In the genomic region with DNA sequence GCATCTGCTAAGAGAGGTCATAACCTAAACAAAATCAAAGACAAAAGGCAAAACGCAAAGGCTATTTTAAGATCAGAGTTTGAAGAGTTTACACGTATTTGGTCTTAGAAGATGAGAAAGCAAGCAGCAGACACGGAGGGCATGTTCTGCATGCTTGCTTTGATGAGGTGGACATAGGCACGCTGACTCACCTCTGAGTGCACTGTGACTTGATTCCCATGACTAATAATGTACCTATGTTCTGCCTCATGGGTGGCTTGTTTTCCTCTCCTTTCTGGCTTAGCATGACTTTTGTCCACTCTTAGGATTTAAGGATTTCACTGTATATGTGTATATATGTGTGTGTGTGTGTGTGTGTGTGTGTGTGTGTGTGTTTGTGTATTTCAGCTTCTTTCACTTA, we compare ENCODE assay signal across 31 mouse cellular contexts.
A peak's percentile ranks its signal among the peaks of the same experiment; 100 is the strongest.
DNase-seq lines count a peak whose midpoint lies in the region; ATAC-seq and TF ChIP-seq lines count a peak whose summit lies in the region.
"Had no signal": no experiment of that assay in that cellular context is flagged by ENCODE, and none has a peak within 500 bp of the region (broad histone marks: within the 10 kb centered on the region; RNA-seq: fewer than 3 reads in every experiment).

No protein-coding gene starts in this region.

- TF ChIP-seq EP300 in lung, postnatal 0 days (IDR thresholded peaks at IDR 0.05) = no peak

- in situ Hi-C loops in Patski (cut with MboI; ENCODE audit: low pct_unique_long_range_greater_than_20kb) = no loop called here

- no peaks in the 10 kb centered on the region for H3K4me1 ChIP-seq in midbrain, embryonic 11.5 days (ENCODE audit: control insufficient read depth, insufficient read depth, low read length)
- no peaks in the 10 kb centered on the region for H3K4me1 ChIP-seq in lung, postnatal 0 days (ENCODE audit: insufficient read depth, low read depth, low read length)
- H3K4me1 ChIP-seq: embryonic facial prominence, embryonic 10.5 days; embryonic facial prominence, embryonic 13.5 days; heart, embryonic 12.5 days; heart, embryonic 15.5 days; hindbrain, embryonic 12.5 days; hindbrain, embryonic 15.5 days had no signal

- peak; percentile 95 for ATAC-seq in Patski
- ATAC-seq in midbrain, embryonic 11.5 days (ENCODE audit: low FRiP score) = no peak
- no peak for ATAC-seq in lung, postnatal 0 days
- ATAC-seq: CD4-positive, CD25-positive, alpha-beta regulatory T cell, adult 4 months; forebrain, embryonic 14.5 days; forebrain, postnatal 0 days; intestine, postnatal 0 days had no signal

- no peak overlapping the region for H3K4me2 ChIP-seq in midbrain, embryonic 11.5 days
- H3K4me2 ChIP-seq in lung, postnatal 0 days (replicated peaks; ENCODE audit: low read depth, low read length) = no peak overlapping the region
- H3K4me2 ChIP-seq: embryonic facial prominence, embryonic 13.5 days; heart, embryonic 12.5 days; heart, embryonic 15.5 days; hindbrain, embryonic 12.5 days; hindbrain, embryonic 15.5 days had no signal

- H3K79me2 ChIP-seq in C2C12 (ENCODE audit: control insufficient read depth, insufficient read depth) = no peaks in the 10 kb centered on the region

- TF ChIP-seq CTCF in C2C12 (IDR thresholded peaks at IDR 0.05; ENCODE audit: control insufficient read depth, insufficient read depth, insufficient read length) (no peak), Patski (IDR thresholded peaks at IDR 0.05) (no peak)
- no peak for TF ChIP-seq CTCF in lung, postnatal 0 days (IDR thresholded peaks at IDR 0.05)

- WGBS in midbrain, embryonic 11.5 days = 84% methylated on average over 4 of the region's 4 CpGs
- 50% methylated on average over 4 of the region's 4 CpGs for WGBS in lung, postnatal 0 days

- no peak overlapping the region for H3K27ac ChIP-seq in midbrain, embryonic 11.5 days (ENCODE audit: low read depth, low read length)
- H3K27ac ChIP-seq in lung, postnatal 0 days (ENCODE audit: low read length) = no peak overlapping the region
- H3K27ac ChIP-seq: embryonic facial prominence, embryonic 10.5 days; embryonic facial prominence, embryonic 13.5 days; gastrocnemius, adult 2 months; heart, embryonic 15.5 days; hindbrain, embryonic 12.5 days; hindbrain, embryonic 15.5 days had no signal

- no peaks in the 10 kb centered on the region for H3K36me3 ChIP-seq in C2C12 (ENCODE audit: control insufficient read depth, insufficient read depth)
- H3K36me3 ChIP-seq in midbrain, embryonic 11.5 days (ENCODE audit: control insufficient read depth, insufficient read depth, low read length) = no peaks in the 10 kb centered on the region
- no peaks in the 10 kb centered on the region for H3K36me3 ChIP-seq in lung, postnatal 0 days (ENCODE audit: insufficient read depth, low read length)
- H3K36me3 ChIP-seq: embryonic facial prominence, embryonic 10.5 days; embryonic facial prominence, embryonic 13.5 days; heart, embryonic 12.5 days; heart, embryonic 15.5 days; hindbrain, embryonic 12.5 days; hindbrain, embryonic 15.5 days had no signal

- DNase-seq in heart, adult 11 months = peak; percentile 55
- no peak for DNase-seq in heart, postnatal 14 days
- peak; percentile 49 for DNase-seq in Patski (ENCODE audit: low read depth, low spot score)
- no peak for DNase-seq in midbrain, embryonic 11.5 days (ENCODE audit: low spot score, missing footprints)
- DNase-seq in lung, postnatal 0 days (ENCODE audit: low spot score) = no peak
- DNase-seq in right cerebral cortex, postnatal 4 days = no peak
- DNase-seq: adrenal gland, adult 8-10 months; B cell, adult 2 months; cerebellum, adult 11 months; cerebellum, adult 2 months; cerebellum, adult 9-11 months; cerebellum, postnatal 25 days; embryo, embryonic 11 days; forebrain, postnatal 0 days; gastrocnemius, adult 2 months; gastrocnemius, postnatal 14 days; heart, adult 18-20 months; heart, postnatal 10 days; heart, postnatal 4 days; kidney, adult 2 months had no signal

- no peaks in the 10 kb centered on the region for H3K79me3 ChIP-seq in C2C12 (ENCODE audit: low read depth)

- no peak overlapping the region for H3K4me3 ChIP-seq in C2C12 (ENCODE audit: insufficient read depth, poor library complexity, severe bottlenecking)
- no peak overlapping the region for H3K4me3 ChIP-seq in midbrain, embryonic 11.5 days (ENCODE audit: low read depth, low read length)
- no peak overlapping the region for H3K4me3 ChIP-seq in lung, postnatal 0 days (ENCODE audit: low read depth, low read length)
- H3K4me3 ChIP-seq: embryonic facial prominence, embryonic 10.5 days; embryonic facial prominence, embryonic 13.5 days; erythroblast, embryonic 14.5 days; gastrocnemius, adult 2 months; heart, embryonic 12.5 days; heart, embryonic 15.5 days; hindbrain, embryonic 12.5 days; hindbrain, embryonic 15.5 days had no signal

- no peak overlapping the region for H3ac ChIP-seq in C2C12 (ENCODE audit: control insufficient read depth, insufficient read length, low read depth)

- intact Hi-C loops in heart, postnatal 14 days (cut with DNase I) = no loop called here

- H3K27me3 ChIP-seq in C2C12 (ENCODE audit: control insufficient read depth, insufficient read depth, insufficient read length) (no peaks in the 10 kb centered on the region), Patski (no peaks in the 10 kb centered on the region)
- no peaks in the 10 kb centered on the region for H3K27me3 ChIP-seq in midbrain, embryonic 11.5 days (ENCODE audit: control insufficient read depth, insufficient read depth, low read length)
- no peaks in the 10 kb centered on the region for H3K27me3 ChIP-seq in lung, postnatal 0 days (replicated peaks; ENCODE audit: insufficient read depth, low read length)
- H3K27me3 ChIP-seq: embryonic facial prominence, embryonic 13.5 days; heart, embryonic 12.5 days; heart, embryonic 15.5 days; hindbrain, embryonic 12.5 days; hindbrain, embryonic 15.5 days had no signal

- no peaks in the 10 kb centered on the region for H3K9me3 ChIP-seq in midbrain, embryonic 11.5 days (ENCODE audit: control insufficient read depth, low read length)
- H3K9me3 ChIP-seq in lung, postnatal 0 days (ENCODE audit: low read length) = no peaks in the 10 kb centered on the region
- H3K9me3 ChIP-seq: embryonic facial prominence, embryonic 10.5 days; embryonic facial prominence, embryonic 13.5 days; heart, embryonic 12.5 days; heart, embryonic 15.5 days; hindbrain, embryonic 12.5 days; hindbrain, embryonic 15.5 days had no signal

- H3K9ac ChIP-seq in midbrain, embryonic 11.5 days (ENCODE audit: low read length) = no peak overlapping the region
- no peak overlapping the region for H3K9ac ChIP-seq in lung, postnatal 0 days (replicated peaks; ENCODE audit: low read depth)
- H3K9ac ChIP-seq: embryonic facial prominence, embryonic 13.5 days; forebrain, postnatal 0 days; heart, embryonic 12.5 days; heart, embryonic 15.5 days; hindbrain, embryonic 12.5 days; hindbrain, embryonic 15.5 days had no signal

- POLR2A ChIA-PET in Patski (lab: Charles Lee) = no interaction called here

- CTCF ChIA-PET in Patski (lab: Charles Lee) = no interaction called here

TF ChIP-seq in C2C12, 6 proteins besides CTCF, POLR2A, EP300 and RAD21:
- no peak for TF ChIP-seq MAX (IDR thresholded peaks at IDR 0.05)
- TF ChIP-seq FOSL1 (IDR thresholded peaks at IDR 0.05; ENCODE audit: insufficient read depth, low read length, poor library complexity, severe bottlenecking) = peak; percentile 56
- no peak for TF ChIP-seq CEBPB (IDR thresholded peaks at IDR 0.05; ENCODE audit: low read depth)
- no peak for TF ChIP-seq USF1 (IDR thresholded peaks at IDR 0.05; ENCODE audit: low read depth)
- TF ChIP-seq MYOD1 (IDR thresholded peaks at IDR 0.05; ENCODE audit: control insufficient read depth, insufficient read length, low read depth) = no peak
- TF ChIP-seq MYOG (IDR thresholded peaks at IDR 0.05; ENCODE audit: control insufficient read depth, extremely low read depth, insufficient read length) = no peak

Comparison
In these comparisons a context has a peak if more than half of its experiments do, and no peak if none do; other contexts are left out.
1. DNase-seq: peak in heart, adult 11 months (single experiment) and Patski (single experiment); none in heart, postnatal 14 days (0 of 2), midbrain, embryonic 11.5 days (single experiment), lung, postnatal 0 days (single experiment) and right cerebral cortex, postnatal 4 days (single experiment).